Mouse (Mus musculus) stomach, postnatal 0 days (tissue): Measurements from ENCODE around the gene Dnaaf3. TPM values are rescaled to one million over a fixed set of nuclear protein-coding genes. Genes with fewer than 3 reads are reported as not detected.

Experiments
- ATAC-seq: fragments of 200-750 bp; cut with Nextera tagmentation; 2 replicates; pipeline ENCODE4 v1.8.0; 2017; ENCODE audit not compliant: low FRiP score, low TSS enrichment
- DNase-seq: peaks from one replicate; pipeline ENCODE4 v3.0.0-alpha.2; 2016; ENCODE audit warnings: low spot score
- H3K27ac ChIP-seq: fragments of 300-500 bp; sonication (generic); replicated peaks from 2 replicates; pipeline ENCODE4 v1.5.1; 2014; ENCODE audit warnings: mild to moderate bottlenecking, control low read depth
- H3K27me3 ChIP-seq: fragments of 300-500 bp; sonication (generic); 2 replicates; pipeline ENCODE4 v1.6.1; 2014; ENCODE audit warnings: low read length; ENCODE audit not compliant: control insufficient read depth, insufficient read depth
- H3K36me3 ChIP-seq: fragments of 300-500 bp; sonication (generic); 2 replicates; pipeline ENCODE4 v1.6.1; 2014; ENCODE audit warnings: low read length, mixed read lengths; ENCODE audit not compliant: control insufficient read depth, insufficient read depth
- H3K4me1 ChIP-seq: fragments of 300-500 bp; sonication (generic); replicated peaks from 2 replicates; pipeline ENCODE4 v1.6.1; 2014; ENCODE audit warnings: antibody characterized with exemption; ENCODE audit not compliant: control insufficient read depth, insufficient read depth
- H3K4me2 ChIP-seq: fragments of 300-500 bp; sonication (generic); replicated peaks from 2 replicates; pipeline ENCODE4 v1.6.1; 2014; ENCODE audit warnings: low read depth, mild to moderate bottlenecking, control low read depth, moderate library complexity
- H3K4me3 ChIP-seq: fragments of 300-500 bp; sonication (generic); 2 replicates; pipeline ENCODE4 v1.5.1; 2014; ENCODE audit warnings: low read depth, low read length, control low read depth
- H3K9ac ChIP-seq: fragments of 300-500 bp; sonication (generic); 2 replicates; pipeline ENCODE4 v1.6.1; 2014; ENCODE audit warnings: mild to moderate bottlenecking, low read length, control low read depth, mixed read lengths
- H3K9me3 ChIP-seq: fragments of 300-500 bp; sonication (generic); 2 replicates; pipeline ENCODE4 v1.6.1; 2016; ENCODE audit warnings: low read length; ENCODE audit not compliant: control insufficient read depth
- CTCF ChIP-seq: IDR thresholded peaks from 2 replicates; pipeline ENCODE4 v1.5.1; 2016; ENCODE audit warnings: antibody characterized with exemption, low read depth, mild to moderate bottlenecking, moderate library complexity
- EP300 ChIP-seq: optimal IDR thresholded peaks from 2 replicates; pipeline ENCODE3; 2016; ENCODE audit warnings: antibody characterized with exemption
- WGBS: fragments of 180-500 bp; shearing (Covaris S2); extraction: QIAGEN DNeasy Blood & Tissue Kit; methylation state at CpG from one replicate; pipeline ENCODE4 v1.1.7; 2014; 5-methylcytosine and 5-hydroxymethylcytosine counted together
- polyA plus RNA-seq: library from polyadenylated mRNA; unstranded; fragments of >200 nt; fragmentation: Nextera tagmentation; extraction: Ambion mirVana; gene quantifications from 2 replicates; pipeline ENCODE4 v1.2.1, GENCODE M21; 2015

Gene Dnaaf3
- polyA plus RNA-seq, 1 experiment from 2014 or later: 0.89 TPM

DNA sequence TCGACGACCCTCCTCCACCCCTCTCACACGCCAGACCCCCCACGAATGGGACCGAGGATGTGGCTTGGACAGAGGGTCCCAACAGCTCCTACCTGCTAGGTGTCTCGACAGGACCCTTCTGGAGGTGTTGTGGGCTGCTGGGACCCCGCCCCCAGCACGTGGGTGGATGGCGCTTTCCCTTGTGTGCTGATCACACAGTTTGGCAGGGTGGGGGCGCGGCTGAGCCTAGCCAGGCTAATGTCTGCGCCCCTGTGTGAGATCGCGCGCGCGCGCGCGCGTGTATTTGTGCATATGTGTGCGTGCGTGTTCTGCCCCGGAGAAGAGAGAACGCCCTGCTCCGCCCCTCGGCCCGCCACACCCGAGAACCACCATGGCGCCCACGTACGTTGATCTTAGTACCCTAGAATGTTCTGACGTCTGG, 15.0 kb upstream of the Dnaaf3 start, which contains the start of gene Syt5:
TSS of gene Syt5 (minus strand) at position 321 of the 421 bp plus-strand sequence.
- Histone ChIP-seq H3K4me1 (no peaks in the 10 kb centered on the region), H3K27ac (no peak within 1 kb of the TSS), H3K36me3 (no peaks in the 10 kb centered on the region), H3K4me2 (peak within 1 kb of the TSS; percentile 53), H3K9ac (no peak within 1 kb of the TSS; the same call in 1 of the 2 replicates), H3K9me3 (no peaks in the 10 kb centered on the region), H3K27me3 (no peaks in the 10 kb centered on the region), H3K4me3 (peak within 1 kb of the TSS; percentile 24)
- TF ChIP-seq CTCF (no peak), EP300 (no peak)
- ATAC-seq: peak; percentile 58
- DNase-seq: peak; percentile 58
- WGBS: 5% methylated on average over 31 of the region's 33 CpGs

DNA sequence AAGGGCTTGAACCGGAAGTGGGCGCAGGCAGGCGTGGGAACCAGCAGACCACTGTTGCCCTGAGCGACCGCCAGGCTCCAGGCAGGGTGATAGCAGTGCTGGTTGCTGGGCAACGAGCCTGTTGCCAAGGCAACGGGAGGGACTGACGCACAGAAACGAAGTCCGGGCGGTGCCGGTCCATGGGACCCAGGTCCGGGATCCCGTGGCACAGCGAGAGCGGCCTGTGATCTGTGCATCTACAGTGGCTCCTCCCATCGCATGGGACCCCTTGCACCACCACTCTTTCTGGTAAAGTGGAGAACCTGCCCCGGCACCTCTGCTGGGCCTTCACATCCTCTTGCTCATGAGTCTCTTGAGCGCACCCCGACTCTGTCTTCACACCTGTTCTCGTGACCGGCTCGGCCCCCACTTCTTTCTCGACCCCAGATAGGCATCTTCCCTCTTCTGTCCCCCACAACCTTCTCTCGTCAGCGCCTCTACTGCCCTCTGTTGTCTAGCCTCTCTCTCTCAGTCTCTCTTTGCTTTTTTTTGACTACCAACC, 14.4 kb upstream of the Dnaaf3 start:
- Histone ChIP-seq H3K27me3 (no peaks in the 10 kb centered on the region), H3K4me1 (no peaks in the 10 kb centered on the region), H3K9ac (no peak overlapping the region), H3K36me3 (no peaks in the 10 kb centered on the region), H3K27ac (no peak overlapping the region), H3K4me3 (peak overlapping the region; percentile 24; the same call in 1 of the 2 replicates), H3K9me3 (no peaks in the 10 kb centered on the region), H3K4me2 (peak overlapping the region; percentile 53)
- TF ChIP-seq EP300 (no peak), CTCF (peak; percentile 29; the same call in 1 of the 2 replicates)
- WGBS: 4% methylated on average over 26 of the region's 26 CpGs
- ATAC-seq (peak; percentile 68), DNase-seq (peak; percentile 59)

GRCm38 (mm10) chr7:4546050-4546449, 13.8 kb upstream of the Dnaaf3 start:
- no peaks in the 10 kb centered on the region for H3K36me3 ChIP-seq
- no peak overlapping the region for H3K27ac ChIP-seq
- TF ChIP-seq CTCF (no peak), EP300 (no peak)
- H3K4me3 ChIP-seq: no peak overlapping the region
- no peaks in the 10 kb centered on the region for H3K4me1 ChIP-seq
- H3K4me2 ChIP-seq: no peak overlapping the region
- WGBS: 74% methylated on average over 15 of the region's 15 CpGs
- H3K27me3 ChIP-seq: no peaks in the 10 kb centered on the region
- DNase-seq (no peak), ATAC-seq (no peak)
- no peak overlapping the region for H3K9ac ChIP-seq
- H3K9me3 ChIP-seq: no peaks in the 10 kb centered on the region

DNA sequence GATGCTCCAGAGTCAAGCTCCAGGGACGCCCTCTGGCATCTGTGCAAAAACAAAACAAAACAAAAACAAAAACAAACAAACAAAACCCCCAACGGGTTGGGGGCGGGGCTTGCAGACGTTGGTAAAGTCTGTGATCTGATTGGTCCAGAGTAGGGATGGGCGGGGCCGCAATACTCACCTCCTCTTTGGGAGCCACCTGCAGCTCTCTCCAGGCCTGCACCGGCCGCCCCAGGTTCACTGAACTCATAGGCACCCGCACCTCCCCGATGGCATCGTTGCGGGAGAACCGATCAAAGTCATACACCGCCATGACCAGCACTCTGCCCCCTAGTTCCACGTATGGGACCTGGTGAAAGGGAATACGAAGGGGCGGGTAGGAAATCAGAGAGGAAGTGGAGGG, 9.8 kb upstream of the Dnaaf3 start:
- H3K4me3 ChIP-seq: no peak overlapping the region
- TF ChIP-seq EP300 (no peak), CTCF (no peak)
- no peak overlapping the region for H3K27ac ChIP-seq
- ATAC-seq (no peak), DNase-seq (no peak)
- no peak overlapping the region for H3K4me2 ChIP-seq
- H3K9me3 ChIP-seq: no peaks in the 10 kb centered on the region
- no peaks in the 10 kb centered on the region for H3K4me1 ChIP-seq
- no peaks in the 10 kb centered on the region for H3K27me3 ChIP-seq
- no peak overlapping the region for H3K9ac ChIP-seq
- H3K36me3 ChIP-seq: no peaks in the 10 kb centered on the region
- 46% methylated on average over 17 of the region's 17 CpGs for WGBS

DNA sequence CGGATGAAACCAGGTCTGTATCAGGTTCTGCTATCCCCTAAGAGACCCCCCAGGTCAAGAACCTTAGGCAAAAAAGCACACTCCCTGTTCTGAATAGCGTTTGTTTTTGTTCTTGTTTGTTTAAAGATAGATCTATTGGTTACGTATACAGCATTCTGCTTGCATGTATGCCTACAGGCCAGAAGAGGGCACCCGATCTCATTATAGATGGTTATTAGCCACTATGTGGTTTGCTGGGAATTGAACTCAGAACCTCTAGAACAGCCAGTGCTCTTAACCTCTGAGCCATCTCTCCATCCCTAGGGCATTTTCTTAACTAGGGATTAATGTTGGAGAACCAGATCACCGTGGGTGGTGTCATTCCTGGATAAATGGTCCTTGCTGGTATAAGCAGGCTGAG, 9.1 kb upstream of the Dnaaf3 start:
- H3K4me2 ChIP-seq: no peak overlapping the region
- no peaks in the 10 kb centered on the region for H3K27me3 ChIP-seq
- no peak overlapping the region for H3K27ac ChIP-seq
- H3K9ac ChIP-seq: no peak overlapping the region
- DNase-seq (no peak), ATAC-seq (no peak)
- no peak overlapping the region for H3K4me3 ChIP-seq
- no peak for TF ChIP-seq EP300
- no peak for TF ChIP-seq CTCF
- 62% methylated on average over 5 of the region's 5 CpGs for WGBS
- no peaks in the 10 kb centered on the region for H3K4me1 ChIP-seq
- no peaks in the 10 kb centered on the region for H3K9me3 ChIP-seq
- no peaks in the 10 kb centered on the region for H3K36me3 ChIP-seq

GRCm38 (mm10) chr7:4539019-4539418, 6.8 kb upstream of the Dnaaf3 start:
- Histone ChIP-seq H3K9me3 (no peaks in the 10 kb centered on the region), H3K27ac (no peak overlapping the region), H3K9ac (no peak overlapping the region), H3K4me3 (no peak overlapping the region), H3K4me2 (no peak overlapping the region), H3K27me3 (no peaks in the 10 kb centered on the region), H3K36me3 (no peaks in the 10 kb centered on the region), H3K4me1 (no peaks in the 10 kb centered on the region)
- WGBS: 63% methylated on average over 2 of the region's 2 CpGs
- TF ChIP-seq CTCF (no peak), EP300 (no peak)
- DNase-seq (no peak), ATAC-seq (no peak)
